Mouse (Mus musculus): ENCODE data around the gene Bloc1s2. TPM values are rescaled to one million over a fixed set of nuclear protein-coding genes. Genes with fewer than 3 reads are reported as not detected.
A peak's percentile ranks its signal among the peaks of the same experiment; 100 is the strongest.

Bloc1s2 gene
- 10 to 100 TPM; 27.4 to 32.9 TPM for total RNA-seq (2021)
- long read RNA-seq, experiment 1, transcript Bloc1s2-201 (5 exons, 885 nt) = major isoform, 6 of 9 reads
- long read RNA-seq, experiment 1, partial matches to known transcripts = 0 of 9 reads
- long read RNA-seq, experiment 1, other reads (novel, unspliced or antisense) = 3 of 9 reads
- long read RNA-seq, experiment 2, transcript Bloc1s2-201 (5 exons, 885 nt) = major isoform, 29 of 34 reads
- long read RNA-seq, experiment 2, partial matches to known transcripts = 1 of 34 reads
- long read RNA-seq, experiment 2, other reads (novel, unspliced or antisense) = 4 of 34 reads

DNA sequence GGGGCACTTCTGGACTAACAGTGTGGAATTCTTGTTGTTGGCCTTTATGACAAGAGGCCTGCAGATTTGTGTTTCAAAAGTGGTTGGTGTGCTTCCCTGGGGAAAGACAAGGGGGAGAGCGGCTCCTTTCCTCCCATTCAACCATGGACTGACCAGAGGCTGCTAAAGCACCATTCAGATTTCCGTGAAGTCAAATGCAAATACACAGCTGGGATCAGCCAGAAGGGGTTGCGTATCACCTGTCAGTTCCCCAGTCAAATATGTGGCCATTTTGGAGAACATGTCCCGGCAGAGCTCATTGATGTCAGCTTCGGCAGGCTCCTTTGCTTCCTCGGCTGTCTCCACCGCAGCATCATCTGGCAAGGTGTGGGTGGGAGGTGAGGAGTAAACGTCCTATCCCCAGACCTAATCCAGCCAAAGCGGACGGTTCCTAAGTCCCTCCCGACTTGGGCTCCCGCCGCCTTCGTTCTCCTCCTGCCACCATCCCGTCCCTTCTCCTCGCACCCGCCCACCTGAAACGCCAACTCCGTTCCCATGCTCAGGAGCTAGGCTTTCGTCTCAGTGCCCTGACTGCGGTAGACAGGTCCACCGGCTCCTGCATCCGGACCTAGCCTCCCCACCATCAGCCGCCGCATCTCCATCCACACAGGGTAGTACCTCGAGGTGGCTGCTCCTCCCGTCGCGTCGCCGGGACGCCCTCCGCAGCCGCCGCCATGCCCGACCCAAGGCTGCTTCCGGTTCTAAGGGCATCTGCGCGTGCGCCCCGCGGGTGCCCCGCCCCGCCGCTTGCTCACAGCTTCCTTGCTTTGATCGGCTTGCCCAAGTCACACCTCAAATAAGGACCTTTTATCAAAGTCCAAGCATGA lies at the start of gene Bloc1s2:
Gene Bloc1s2 (minus strand): TSS at position 745 of the 866 bp plus-strand sequence.
- peak; percentile 87 to 89 for DNase-seq (ENCODE audit: low spot score in 2 of 2)

DNA sequence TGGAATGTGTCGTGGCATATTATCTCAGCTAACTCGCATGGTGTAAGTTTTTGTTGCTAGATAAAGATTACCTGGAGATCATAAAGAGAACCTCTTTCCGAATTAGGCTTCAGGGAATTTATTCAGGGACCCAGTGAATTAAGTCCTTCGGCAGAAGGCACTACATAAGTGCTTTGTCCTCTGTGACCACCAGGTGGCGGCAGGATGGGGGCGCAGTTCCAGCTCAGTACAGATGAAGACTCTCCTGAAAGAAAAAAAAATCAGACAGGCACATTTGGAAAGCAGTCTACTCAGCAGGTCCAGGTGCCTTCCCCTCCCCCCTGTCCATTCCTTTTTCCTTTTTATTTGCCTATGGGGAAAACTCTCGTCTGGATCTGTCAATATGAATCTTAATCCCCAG lies 48.9 kb upstream of the Bloc1s2 start:
- DNase-seq (ENCODE audit: low spot score in 2 of 2) = peak; percentile 53 to 66

DNA sequence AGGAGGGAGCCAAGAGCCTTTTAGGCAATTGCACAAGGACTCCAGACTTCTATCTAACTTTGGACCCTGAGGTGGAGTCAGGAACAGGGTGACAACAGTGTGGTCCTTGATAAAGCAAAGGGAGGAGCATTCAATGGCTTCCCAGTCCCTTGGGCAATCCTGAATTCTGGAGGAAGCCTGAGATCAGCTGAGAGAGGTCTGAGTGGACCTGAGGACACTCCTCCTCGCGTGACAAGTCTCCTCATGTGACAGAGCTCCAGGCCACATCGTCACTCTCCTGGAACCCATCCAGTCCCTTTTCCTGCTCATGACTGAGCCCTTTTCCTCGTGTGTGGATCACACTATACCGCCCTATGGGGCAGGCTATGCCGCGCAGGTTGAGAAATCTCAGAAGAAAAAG lies 47.7 kb upstream of the Bloc1s2 start:
- no peak for DNase-seq (ENCODE audit: low spot score in 2 of 2)

DNA sequence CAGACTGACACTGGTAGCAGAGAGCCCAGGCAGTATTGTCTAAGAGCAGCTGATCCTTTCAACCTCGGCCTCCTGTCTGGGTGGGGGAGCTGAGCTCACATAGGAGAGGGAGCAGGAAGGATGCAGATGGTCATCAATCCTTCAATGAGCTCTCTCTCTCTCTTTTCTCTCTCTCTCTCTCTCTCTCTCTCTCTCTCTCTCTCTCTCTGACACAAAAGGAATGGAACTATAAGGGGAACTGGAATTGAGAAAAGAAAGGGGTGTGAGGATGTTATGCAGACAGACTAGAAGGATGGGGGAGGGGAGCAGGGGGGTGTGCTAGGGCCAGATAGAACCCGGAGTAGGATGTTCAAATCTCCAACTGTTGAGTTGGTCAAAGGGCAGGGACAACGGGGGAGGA lies 46.1 kb upstream of the Bloc1s2 start, which contains the start of gene Pkd2l1:
Gene Pkd2l1 (minus strand): TSS at position 101 of the 400 bp plus-strand sequence.
- DNase-seq (ENCODE audit: low spot score in 2 of 2) = no peak

DNA sequence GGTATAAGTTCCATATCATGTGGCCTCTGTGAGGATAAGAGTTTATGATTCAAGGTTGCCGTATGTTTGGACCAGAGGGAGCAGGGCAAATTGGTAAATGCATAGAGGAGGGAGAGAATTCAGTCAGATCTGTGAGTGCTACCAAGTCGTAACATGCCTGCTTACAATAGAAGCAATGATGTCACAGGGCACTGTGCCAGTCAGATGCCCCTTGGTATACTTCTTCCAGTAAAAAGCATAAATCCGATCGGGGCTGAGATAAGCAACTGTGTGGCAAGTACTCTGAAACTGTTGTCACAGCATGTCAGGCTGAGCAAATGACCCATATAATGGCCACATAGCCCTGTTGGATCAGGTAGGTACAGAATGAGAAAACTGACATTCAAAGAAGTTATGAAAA lies 42.8 kb upstream of the Bloc1s2 start:
- no peak for DNase-seq (ENCODE audit: low spot score in 2 of 2)

GRCm38 (mm10) chr19:44183968-44184367 lies 37.7 kb upstream of the Bloc1s2 start:
- no peak for DNase-seq (ENCODE audit: low spot score in 2 of 2)

DNA sequence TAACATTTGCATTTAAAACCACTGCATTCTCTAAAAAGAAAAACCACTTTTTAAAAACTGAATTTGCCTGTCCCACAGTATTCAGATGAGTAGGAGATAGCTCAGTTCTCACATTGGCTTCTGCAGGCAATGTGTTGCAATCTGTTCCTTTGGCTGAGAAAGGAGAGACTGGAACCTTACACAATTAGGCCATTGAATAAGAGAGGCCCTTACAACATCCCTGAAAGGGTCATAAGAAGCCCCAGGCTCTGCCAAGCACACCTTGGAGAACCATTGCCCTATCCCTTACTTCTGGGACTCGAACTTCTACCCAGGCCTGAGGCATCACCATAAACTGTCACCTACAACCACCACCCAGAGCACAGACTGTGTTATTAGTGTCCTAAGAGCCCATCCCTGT lies 34.3 kb upstream of the Bloc1s2 start:
- no peak for DNase-seq (ENCODE audit: low spot score in 2 of 2)

GRCm38 (mm10) chr19:44176741-44177140 lies 30.5 kb upstream of the Bloc1s2 start:
- DNase-seq (ENCODE audit: low spot score in 2 of 2) = no peak

DNA sequence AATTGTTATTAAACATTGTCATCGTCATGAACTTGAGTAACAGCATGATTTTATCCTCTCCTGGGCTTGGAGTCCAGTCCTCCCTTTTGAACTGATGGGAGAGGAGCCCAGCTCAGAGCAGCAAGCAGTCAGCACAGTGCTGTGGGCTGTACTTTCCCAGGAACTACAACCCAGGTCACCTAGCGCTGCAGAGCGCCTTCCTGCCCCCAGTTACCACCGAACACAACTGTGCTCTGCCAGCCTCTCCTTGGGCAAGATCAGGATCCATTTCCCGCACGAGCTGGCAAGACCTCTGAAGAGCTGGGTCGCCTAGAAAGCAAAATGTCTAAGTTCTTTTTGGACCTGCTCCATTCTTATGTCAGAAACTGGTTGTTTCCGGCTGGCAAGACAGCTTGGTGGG lies 28.6 kb upstream of the Bloc1s2 start:
- DNase-seq (ENCODE audit: low spot score in 2 of 2) = no peak

DNA sequence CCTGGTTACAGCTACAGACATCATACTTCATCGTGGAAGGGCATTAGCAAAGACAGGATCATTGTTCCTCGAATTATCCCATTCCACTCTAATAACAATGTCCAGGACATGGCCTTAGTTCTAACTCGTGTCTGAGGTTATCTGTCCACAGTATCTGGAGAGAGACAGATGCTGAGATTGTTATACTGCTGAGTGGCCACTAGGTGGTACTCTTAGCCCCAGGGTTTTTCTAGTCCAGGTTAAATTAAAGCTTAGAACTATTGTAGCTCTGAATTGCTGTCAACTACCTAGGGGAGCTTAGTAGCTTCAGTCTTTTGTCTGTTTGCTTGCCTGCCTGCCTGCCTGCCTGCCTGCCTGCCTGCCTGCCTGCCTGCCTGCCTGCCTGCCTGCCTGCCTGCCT lies 15.3 kb upstream of the Bloc1s2 start:
- DNase-seq (ENCODE audit: low spot score in 2 of 2) = no peak

DNA sequence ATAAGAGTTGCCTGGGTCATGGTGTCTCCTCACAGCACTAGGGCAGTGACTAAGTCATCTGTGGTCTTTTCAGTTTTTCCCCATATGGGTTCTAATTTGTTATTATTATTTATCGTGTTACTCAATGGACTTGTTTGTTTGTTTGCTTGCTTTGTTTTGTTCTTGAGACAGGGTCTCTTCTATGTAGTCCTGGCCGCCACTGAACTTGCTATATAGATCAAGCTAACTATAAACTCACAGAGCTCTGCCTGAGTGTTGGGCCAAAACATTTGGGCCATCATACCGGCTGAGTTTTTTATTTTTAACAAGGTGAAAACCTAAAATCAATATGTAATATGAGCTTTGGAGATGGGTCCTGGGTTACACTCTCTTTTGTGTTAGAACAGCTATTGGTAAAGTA lies 13.1 kb upstream of the Bloc1s2 start:
- DNase-seq (ENCODE audit: low spot score in 2 of 2) = no peak

DNA sequence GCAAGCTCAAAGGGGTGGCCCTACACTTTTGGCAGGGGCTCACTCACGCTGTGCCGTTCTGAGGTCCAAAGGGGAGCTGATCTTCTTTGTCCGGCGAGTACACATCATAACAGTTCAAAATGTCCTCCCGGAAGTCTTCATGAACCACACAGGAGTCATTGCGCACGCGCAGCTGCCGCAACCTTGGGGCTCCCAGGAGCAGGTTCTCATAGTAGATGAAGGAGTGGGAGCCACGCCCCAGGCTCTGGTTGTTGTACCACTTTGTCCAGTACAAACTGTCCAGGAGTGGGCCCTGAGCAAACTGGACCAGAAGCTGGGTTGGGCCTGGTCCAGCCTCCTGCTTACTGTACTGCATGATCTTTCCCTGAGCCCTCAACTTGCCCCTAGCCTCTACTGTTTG lies 10.8 kb upstream of the Bloc1s2 start:
- DNase-seq (ENCODE audit: low spot score in 2 of 2) = no peak

DNA sequence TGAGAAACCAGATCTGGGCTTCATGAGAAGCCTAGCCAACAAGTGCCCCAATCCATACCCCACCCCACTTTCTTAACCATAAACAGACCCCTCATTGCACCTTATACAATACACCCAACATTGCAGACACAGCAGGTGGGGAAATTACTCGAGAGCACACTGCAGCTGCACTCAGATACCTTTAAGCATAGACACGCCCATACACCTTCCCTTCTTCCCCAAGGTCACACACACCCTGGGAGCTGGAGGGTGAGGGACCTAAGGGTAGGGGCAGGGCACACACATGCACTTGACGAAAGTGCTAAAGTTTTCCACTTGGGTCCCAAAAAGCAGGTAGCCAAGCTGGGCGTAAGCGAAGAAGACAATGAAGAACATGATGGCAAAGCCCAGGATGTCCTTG lies 7.5 kb upstream of the Bloc1s2 start:
- no peak for DNase-seq (ENCODE audit: low spot score in 2 of 2)

DNA sequence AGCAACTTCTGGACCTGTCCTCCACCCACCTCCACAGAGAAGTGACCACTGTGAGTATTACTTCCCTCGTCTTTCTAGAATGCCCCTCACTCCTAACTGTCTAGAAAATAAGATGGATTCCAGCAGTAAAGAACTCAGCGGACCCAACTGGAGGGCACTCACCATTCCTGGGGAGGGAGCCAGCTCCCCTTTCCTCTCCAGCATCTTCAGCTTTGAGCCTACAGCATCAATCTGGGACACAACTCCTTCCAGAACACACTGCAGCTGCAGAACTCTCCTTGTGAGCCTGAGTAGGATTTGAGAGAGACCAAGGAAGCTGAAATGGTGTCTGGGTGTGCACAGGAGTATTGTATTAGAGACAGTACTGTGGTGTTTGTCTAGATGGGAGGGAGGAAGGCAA lies 2.7 kb upstream of the Bloc1s2 start:
- DNase-seq (ENCODE audit: low spot score in 2 of 2) = no peak

- no peak for DNase-seq (ENCODE audit: low spot score in 2 of 2)
These were observed 2.1 kb upstream of the Bloc1s2 start for GRCm38 (mm10) chr19:44148345-44148744.

GRCm38 (mm10) chr19:44146951-44147350 lies 705 bp upstream of the Bloc1s2 start:
- no peak for DNase-seq (ENCODE audit: low spot score in 2 of 2)

DNA sequence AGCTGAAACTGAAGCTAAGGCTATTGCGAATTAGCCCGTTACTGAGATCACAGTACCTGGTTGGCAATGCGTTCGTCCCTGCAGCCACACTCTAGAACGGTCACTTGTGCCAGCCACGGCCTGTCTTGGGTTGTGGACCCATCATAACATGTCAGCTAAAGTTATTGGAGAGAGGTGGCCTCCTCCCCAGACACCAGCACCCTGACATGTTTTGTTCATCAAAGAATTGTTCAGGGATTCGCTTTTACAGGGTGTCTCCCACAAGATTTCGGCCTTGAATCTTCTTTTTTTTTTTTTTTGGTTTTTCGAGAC lies 278 bp upstream of the Bloc1s2 start:
- DNase-seq (ENCODE audit: low spot score in 2 of 2) = no peak

DNA sequence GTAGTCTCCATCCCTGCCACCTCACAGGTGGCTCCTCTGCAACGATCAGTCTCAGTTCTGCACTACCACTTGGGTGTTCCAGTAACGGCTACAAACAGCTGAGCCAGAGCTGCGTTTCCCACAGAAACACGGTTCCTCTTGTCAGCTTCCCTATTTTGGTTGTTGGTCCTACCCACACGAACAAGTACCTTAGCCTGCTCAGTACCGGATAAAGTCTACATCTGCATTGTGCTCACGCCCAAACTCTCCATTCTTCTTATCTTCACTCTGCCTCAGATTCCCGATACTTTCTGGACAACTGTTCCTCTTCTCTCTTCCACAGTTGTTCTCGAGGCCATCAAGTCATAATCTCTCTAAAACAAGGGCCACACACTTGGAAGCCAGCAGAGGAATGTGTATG lies 1.9 kb downstream of the Bloc1s2 start:
- DNase-seq (ENCODE audit: low spot score in 2 of 2) = no peak

- DNase-seq (ENCODE audit: low spot score in 2 of 2) = no peak
These were observed 10.2 kb downstream of the Bloc1s2 start for GRCm38 (mm10) chr19:44135960-44136485.

- peak; percentile 83 to 85 for DNase-seq (ENCODE audit: low spot score in 2 of 2)
These were observed 10.9 kb downstream of the Bloc1s2 start, which contains the start of gene Cwf19l1 for GRCm38 (mm10) chr19:44135072-44135959. TSS of gene Cwf19l1 (minus strand) at chr19:44135876.

DNA sequence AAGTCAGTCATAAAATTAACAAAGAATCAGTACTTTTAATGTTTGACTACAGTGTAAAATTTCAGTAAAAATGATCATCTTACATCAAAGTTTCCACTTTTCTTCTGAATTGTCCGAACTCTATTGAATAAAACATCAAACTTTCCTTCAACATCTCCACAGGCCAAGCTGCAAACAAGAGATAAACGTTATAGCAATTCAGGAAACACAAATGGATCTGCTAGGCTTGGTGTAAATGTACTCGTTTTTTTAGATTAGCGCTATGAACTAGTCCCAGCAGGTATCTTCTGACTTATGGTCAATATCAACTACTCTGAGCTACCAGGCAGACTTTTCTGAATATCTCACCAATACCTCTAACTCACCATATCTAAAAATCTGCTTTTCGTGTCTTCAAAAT lies 13.3 kb downstream of the Bloc1s2 start:
- no peak for DNase-seq (ENCODE audit: low spot score in 2 of 2)

Data from adrenal gland, adult 18-20 months (tissue).